Mouse (Mus musculus) myocyte (in vitro differentiated cells): ENCODE measurements around the gene Jhy.

Experiments used
- CEBPB ChIP-seq: IDR thresholded peaks from 2 replicates; pipeline ENCODE4 v1.6.1; 2011; ENCODE audit warnings: mild to moderate bottlenecking, moderate library complexity; ENCODE audit not compliant: poor library complexity, insufficient read depth, severe bottlenecking
- E2F4 ChIP-seq: IDR thresholded peaks from one replicate; pipeline ENCODE4 v1.6.1; 2011; ENCODE audit warnings: mild to moderate bottlenecking, control low read depth, moderate library complexity; ENCODE audit not compliant: insufficient read depth
- MAX ChIP-seq: IDR thresholded peaks from one replicate; pipeline ENCODE4 v1.6.1; 2011; ENCODE audit warnings: low read depth, mild to moderate bottlenecking, control low read depth
- MYOD1 ChIP-seq, 3 experiments: IDR thresholded peaks; one replicate each; pipeline ENCODE4 v1.6.1; 2011; ENCODE audit warnings: control low read depth in 2 of 3, low read depth in 2 of 3, mild to moderate bottlenecking in 2 of 3, moderate library complexity in 1 of 3; ENCODE audit not compliant: insufficient read length in 2 of 3, control insufficient read depth in 1 of 3
- MYOG ChIP-seq, 3 experiments: IDR thresholded peaks; one replicate each; pipeline ENCODE4 v1.6.1; 2011; ENCODE audit warnings: control low read depth in 2 of 3, low read depth in 2 of 3, mild to moderate bottlenecking in 2 of 3; ENCODE audit not compliant: insufficient read length in 2 of 3, control insufficient read depth in 1 of 3, insufficient read depth in 1 of 3
- POLR2A ChIP-seq: IDR thresholded peaks from one replicate; pipeline ENCODE4 v1.6.1; 2011; ENCODE audit warnings: low read depth, mild to moderate bottlenecking, control low read depth, moderate library complexity; ENCODE audit not compliant: insufficient read length
- POLR2AphosphoS2 ChIP-seq: IDR thresholded peaks from one replicate; pipeline ENCODE4 v1.6.1; 2011; ENCODE audit warnings: low read depth, control low read depth; ENCODE audit not compliant: insufficient read length
- REST ChIP-seq: IDR thresholded peaks from one replicate; pipeline ENCODE4 v1.6.1; 2011; ENCODE audit warnings: mild to moderate bottlenecking, control low read depth, moderate library complexity; ENCODE audit not compliant: insufficient read depth, insufficient read length
- SRF ChIP-seq: IDR thresholded peaks from one replicate; pipeline ENCODE4 v1.6.1; 2011; ENCODE audit warnings: low read depth; ENCODE audit not compliant: control insufficient read depth, insufficient read length
- TCF12 ChIP-seq: IDR thresholded peaks from one replicate; pipeline ENCODE4 v1.6.1; 2011; ENCODE audit warnings: mild to moderate bottlenecking, control low read depth; ENCODE audit not compliant: poor library complexity, insufficient read depth, severe bottlenecking
- TCF3 ChIP-seq: IDR thresholded peaks from one replicate; pipeline ENCODE4 v1.6.1; 2011; ENCODE audit warnings: low read depth, control low read depth; ENCODE audit not compliant: insufficient read length
- USF1 ChIP-seq: IDR thresholded peaks from one replicate; pipeline ENCODE4 v1.6.1; 2011; ENCODE audit warnings: low read depth, mild to moderate bottlenecking, control low read depth, moderate library complexity

GRCm38 (mm10) chr9:40874961-40875360 is 89.0 kb downstream of the Jhy start:
- TF ChIP-seq TCF3 (no peak), POLR2A (no peak), MAX (no peak), E2F4 (no peak), MYOG (IDR thresholded peaks at IDR 0.05; ENCODE audit: control insufficient read depth in 1 of 3, insufficient read depth in 1 of 3, insufficient read length in 2 of 3, low read depth in 2 of 3) (no peak), USF1 (no peak), SRF (no peak), POLR2AphosphoS2 (no peak), TCF12 (no peak), MYOD1 (IDR thresholded peaks at IDR 0.05; ENCODE audit: control insufficient read depth in 1 of 3, insufficient read length in 2 of 3, low read depth in 2 of 3) (no peak), REST (no peak), CEBPB (no peak)
